Mouse (Mus musculus) erythroblast, embryonic 14.5 days (primary cell): ENCODE measurements at regions not wholly inside any gene's neighbourhood (a gene's known extent, or its start where the extent isn't known, plus 50 kb on each side); places are given as distances from the start of the nearest gene placed in this dataset.

Experiments
- GATA1 ChIP-seq: IDR thresholded peaks from 2 replicates; pipeline ENCODE4 v1.6.1; 2012; ENCODE audit warnings: low read length, inconsistent platforms, mixed read lengths
- TAL1 ChIP-seq: IDR thresholded peaks from 3 replicates; pipeline ENCODE4 v1.6.1; 2012; ENCODE audit warnings: low read length, inconsistent platforms, mixed read lengths

- no peak for TF ChIP-seq GATA1
- no peak for TF ChIP-seq TAL1
Observed at GRCm38 (mm10) chr16:30879878-30880277, 201.4 kb downstream of the Xxylt1 start.
